Mouse (Mus musculus): ENCODE results near the gene Pgghg.
"Not testable (repeated sequence)": the region's sequence is repeated elsewhere in the genome, so short reads cannot be mapped to it uniquely, and the experiment has no call there.

Pgghg gene

DNA sequence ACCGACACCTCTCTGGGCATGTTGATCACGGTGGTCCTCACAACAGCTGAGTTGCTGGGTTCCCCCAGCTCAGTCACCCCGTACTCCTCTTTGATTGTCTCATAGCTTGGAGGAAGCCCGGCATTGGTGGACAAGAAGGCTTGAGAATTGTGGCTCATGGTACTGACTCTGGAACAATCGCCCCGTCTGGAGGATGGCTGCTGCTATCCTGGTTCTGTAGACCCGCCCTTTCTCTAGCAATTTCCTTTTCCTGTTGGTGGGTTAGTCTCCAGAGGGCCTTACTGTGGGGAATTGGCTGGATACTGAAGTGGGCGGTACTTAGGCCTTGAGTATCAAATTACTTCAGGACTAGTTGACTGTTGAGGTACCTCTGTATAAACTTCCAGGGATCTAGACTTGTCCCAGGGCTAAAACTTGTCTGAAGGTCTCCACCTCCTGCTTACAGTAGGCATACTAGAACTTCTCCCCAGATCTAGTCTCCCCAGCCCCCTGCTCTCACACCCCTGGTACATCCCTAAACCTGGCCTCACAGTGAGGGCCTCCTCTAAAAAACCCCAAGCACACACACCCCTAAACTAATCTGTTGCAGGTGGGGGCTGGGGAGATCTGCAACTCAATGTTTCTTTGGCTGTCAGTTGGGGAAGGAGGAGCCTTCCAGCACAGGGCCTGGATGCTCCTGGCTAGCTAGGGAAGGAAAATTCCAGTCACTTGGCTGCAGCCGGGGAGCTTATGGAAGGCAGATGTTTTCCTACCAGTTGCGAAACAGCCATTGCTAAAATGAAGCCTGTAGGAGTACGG is 14.8 kb downstream of the Pgghg start, which contains the start of the genes Gm45717 and Ifitm2:
Gene Gm45717, minus strand, starts transcription at position 180 of the 798 bp plus-strand sequence.
Gene Ifitm2, minus strand, starts transcription at position 230 of the 798 bp plus-strand sequence.
- peak; percentile 88 for DNase-seq (ENCODE audit: low spot score)

GRCm38 (mm10) chr7:140956556-140956869 is 15.3 kb downstream of the Pgghg start:
- DNase-seq (ENCODE audit: low spot score), result no peak

DNA sequence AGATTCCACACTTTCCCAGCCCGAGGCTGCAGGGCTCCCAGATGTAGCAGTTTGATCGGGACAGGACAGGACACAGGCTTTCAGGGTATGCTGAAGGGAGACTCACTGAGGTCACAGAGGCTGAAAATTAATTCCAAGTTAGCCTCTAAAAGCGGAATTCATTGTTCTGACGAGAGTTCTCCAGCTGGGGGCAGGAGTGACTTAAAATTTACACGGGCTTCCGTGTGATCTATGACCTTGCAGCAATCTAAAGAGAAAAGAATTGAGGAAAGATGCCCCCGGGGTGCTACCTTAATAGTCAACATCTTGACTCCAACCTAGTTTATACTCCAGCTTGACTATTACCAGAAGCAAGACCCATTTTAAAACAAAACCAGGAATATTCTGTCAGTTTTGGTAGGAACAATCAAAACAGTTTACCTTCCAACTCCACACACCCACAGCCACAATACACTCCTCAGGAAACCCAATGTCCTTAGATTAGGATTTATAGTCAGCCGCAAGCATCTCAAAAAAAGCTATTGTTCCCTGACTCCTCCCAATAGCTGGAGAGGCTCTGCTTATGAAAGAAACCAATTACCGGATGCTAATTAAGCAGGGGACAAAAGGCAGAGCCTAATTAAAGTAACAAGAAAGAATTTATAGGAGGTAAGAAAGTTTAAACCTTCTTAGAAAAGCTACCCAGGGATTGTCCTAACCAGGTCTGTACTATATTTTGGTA is 18.1 kb downstream of the Pgghg start:
- peak; percentile 65 for DNase-seq (ENCODE audit: low spot score)

DNA sequence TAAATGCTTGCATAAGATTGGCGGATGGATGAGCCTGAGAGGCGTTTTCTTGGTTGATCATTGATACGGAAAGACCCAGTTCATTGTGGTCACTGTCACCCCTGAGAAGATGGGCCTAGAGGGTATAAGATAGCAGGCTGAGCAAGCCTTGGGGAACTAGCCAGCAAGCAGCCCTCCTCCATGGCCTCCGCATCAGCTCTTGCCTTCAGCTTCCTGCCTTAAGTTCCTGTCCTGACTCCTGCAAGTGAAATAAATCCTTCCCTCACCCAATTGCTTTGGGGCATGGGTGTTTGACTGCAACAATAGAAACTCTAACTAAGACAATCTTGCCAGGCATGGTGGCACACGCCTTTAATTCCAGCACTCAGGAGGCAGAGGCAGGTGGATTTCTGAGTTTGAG is 18.8 kb downstream of the Pgghg start:
- DNase-seq (ENCODE audit: low spot score), result no peak

DNA sequence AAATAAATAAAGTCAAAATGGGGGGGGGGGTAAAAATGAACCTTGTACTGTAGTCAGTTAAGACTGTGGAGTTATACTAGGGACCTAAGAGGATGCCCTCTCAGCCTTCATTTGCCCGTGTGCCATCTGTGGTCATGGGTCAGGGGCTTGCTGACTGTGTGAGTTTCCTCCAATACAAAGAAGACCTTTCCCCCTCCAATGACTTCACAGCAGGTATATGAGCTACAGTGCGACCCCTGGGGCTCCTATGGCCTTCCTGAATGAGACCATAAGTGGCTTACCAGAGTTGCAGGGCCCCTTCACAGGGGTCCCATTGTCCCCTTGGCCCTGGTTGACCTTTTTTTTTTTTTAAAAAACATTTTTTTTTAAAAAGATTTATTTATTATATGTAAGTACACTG is 20.2 kb downstream of the Pgghg start:
- no peak for DNase-seq (ENCODE audit: low spot score)

DNA sequence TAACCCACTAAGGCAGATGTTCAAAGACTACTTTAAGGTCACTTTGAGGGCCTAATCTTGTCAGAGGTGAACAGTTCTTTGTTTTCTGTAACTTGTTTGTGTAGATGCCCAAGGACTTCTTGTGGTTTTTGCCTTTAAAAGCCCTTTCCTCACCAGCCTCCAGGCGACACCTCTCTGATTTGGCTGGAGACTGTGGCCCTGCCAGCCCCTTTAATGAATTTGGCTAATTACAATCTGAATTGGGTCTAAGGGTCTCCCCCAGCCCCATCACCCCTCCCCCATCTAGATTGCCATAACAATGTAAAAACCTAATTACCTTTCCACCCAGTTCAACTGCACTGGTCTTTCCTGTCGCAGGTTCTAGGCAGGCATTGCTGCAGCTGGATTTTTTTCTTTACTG is 21.5 kb downstream of the Pgghg start:
- no peak for DNase-seq (ENCODE audit: low spot score)

DNA sequence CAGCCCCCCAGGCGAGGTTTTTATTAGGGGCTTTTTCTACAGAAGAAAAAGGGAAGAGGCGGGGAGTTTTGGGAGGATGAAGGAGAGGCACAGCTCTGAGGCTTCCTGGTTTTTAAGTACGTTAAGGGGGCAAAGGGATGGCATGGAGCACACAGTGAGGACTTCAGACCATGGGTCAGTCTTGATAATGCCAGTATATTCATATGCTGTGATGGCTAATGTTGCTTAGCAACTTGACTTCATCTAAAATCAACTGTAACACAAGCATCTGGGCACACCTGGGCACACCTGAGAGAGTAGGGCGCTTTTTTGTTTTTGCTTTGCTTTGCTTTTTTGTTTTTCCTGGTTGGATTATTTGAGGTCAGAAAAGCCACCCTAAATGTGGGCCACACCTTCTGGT is 25.7 kb downstream of the Pgghg start, which contains the start of gene Ifitm1:
Gene Ifitm1, plus strand, starts transcription at position 301 of the 400 bp plus-strand sequence.
- DNase-seq (ENCODE audit: low spot score), result no peak

- DNase-seq (ENCODE audit: low spot score), result no peak
These were observed 26.8 kb downstream of the Pgghg start for GRCm38 (mm10) chr7:140967862-140968591.

- not testable (repeated sequence) for DNase-seq (ENCODE audit: low spot score)
These were observed 27.5 kb downstream of the Pgghg start for GRCm38 (mm10) chr7:140968710-140969109.

GRCm38 (mm10) chr7:140970931-140971330 is 29.7 kb downstream of the Pgghg start:
- DNase-seq (ENCODE audit: low spot score), result no peak

DNA sequence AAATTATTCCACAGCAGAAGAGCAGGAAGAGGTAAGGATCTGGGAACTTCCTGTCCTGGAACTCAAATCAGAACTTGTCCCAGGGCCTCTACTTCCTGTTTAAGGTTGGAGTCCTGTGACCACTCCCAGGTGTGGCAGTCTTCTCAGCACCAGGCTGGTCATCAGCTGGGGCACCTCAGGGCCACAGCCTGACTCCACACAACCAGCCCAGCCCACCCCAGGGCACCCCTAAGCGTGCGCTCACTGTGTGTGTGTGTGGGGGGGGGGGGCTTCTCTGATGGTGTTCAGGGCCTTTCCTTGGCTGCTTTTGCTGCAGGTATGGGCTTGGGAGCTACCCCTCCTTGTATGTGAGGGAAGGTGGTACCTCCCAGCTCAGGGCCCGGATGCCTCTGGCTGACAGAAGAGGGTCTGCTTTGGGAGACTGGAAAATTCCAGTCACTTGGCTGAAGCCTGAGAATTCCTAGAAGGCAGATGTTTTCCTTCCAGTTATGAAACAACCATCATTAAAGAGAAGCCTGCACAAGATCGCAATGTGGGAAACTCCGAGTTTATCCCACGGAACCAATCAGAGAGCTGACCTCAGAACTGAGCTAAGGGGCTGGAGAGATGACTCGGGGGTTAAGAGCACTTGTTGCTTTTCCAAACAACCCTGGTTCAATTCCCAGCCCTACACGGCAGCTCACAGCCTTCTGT is 30.4 kb downstream of the Pgghg start:
- no peak for DNase-seq (ENCODE audit: low spot score)

- DNase-seq (ENCODE audit: low spot score), result no peak
These were observed 32.4 kb downstream of the Pgghg start for GRCm38 (mm10) chr7:140973396-140974165.

DNA sequence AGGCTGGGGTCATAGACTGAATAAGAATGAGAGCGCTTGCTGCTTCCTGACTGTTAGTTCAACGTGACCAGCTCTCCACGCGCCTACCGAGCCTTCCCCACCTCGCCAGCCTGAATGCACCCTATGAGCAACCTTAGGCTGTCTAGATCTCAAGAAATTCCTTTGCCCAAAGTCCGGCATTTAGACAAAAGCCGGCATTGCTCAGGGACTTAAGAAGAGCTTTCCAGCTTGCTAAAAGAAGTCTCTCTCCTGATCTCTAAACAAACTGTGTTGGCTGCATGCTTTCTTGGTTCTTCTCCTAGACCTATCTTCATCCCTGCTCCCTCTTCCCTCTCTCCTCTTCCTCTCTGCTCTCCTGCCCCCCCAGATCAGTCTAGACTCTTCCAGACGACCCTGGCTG is 33.7 kb downstream of the Pgghg start:
- no peak for DNase-seq (ENCODE audit: low spot score)

DNA sequence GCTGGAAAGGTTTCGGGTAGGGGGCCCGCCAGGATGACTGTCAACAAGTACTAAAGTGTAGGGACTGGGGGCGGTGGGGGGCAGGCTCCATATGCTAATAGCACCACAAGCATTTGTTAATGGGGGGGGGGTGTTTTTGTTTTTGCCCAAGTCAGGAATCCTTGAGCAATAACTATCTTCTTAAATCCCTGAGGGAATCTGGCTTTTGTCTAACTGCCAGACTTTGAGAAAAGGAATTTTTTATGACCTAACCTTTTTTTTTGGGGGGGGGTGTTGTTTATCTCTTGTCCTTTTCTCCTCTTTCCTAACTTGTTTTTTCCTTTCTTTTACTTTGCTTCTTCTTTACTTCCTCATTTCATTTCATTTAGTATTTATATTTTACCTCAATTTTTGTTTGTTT is 34.3 kb downstream of the Pgghg start:
- DNase-seq (ENCODE audit: low spot score), result no peak

DNA sequence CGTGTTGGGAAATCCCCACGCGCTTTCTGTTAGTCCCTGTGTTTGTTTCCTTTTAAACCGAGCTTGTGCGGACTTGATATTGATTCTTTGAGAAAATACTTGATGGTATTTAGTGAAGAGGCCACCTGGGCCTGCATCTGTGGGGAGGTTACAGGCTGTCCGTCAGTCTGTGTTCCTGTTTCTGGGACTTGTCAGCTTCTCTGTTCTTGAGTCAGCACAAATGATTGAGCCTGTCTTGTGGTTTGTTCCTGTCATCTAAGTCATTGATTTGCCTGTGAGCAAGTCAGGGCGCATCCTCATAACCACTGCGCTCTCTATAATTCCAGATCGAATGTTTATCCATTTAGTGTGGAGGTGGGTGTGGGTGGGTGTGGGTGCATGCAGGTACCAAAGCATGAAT is 35.5 kb downstream of the Pgghg start:
- not testable (repeated sequence) for DNase-seq (ENCODE audit: low spot score)

GRCm38 (mm10) chr7:140981704-140982103 is 40.5 kb downstream of the Pgghg start:
- no peak for DNase-seq (ENCODE audit: low spot score)

DNA sequence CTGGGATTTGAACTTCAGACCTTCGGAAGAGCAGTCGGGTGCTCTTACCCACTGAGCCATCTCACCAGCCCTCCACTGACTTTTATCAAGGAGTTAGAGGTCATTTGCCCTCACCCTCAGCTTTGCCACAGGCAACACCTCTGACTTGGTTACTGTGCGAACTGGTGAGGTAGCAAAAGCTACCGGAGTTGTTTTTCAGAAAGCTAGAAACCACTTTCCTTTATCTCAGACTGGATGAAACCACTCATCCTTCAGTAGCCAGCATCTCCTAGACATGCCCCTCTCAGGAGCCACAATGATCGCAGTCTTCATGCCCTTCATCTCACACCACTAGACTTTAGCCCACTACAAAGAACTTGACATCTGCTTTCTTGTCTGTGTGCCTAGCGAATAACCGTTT is 41.8 kb downstream of the Pgghg start:
- no peak for DNase-seq (ENCODE audit: low spot score)

- DNase-seq (ENCODE audit: low spot score), result peak; percentile 13
These were observed 46.3 kb downstream of the Pgghg start for GRCm38 (mm10) chr7:140987182-140988138.

DNA sequence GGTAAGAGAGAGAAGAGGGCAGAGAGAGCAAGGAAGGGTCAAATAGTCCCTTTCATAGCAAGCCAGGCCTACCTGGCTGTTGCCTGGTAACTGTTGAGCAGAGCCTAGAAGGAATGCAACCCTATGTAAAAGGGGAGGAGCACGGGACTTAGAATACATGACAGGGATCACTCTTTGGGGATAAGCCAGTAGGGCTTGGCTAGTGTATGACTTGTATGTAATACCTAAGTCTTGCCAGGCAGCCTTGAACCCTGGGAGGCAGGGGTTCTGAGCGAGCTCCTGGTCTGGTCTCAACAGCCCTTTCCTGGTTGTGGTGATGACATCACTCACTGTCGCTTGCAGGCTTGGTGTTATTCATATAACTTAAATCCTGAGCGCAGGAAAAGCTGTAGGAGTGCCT is 47.8 kb downstream of the Pgghg start:
- DNase-seq (ENCODE audit: low spot score), result no peak

GRCm38 (mm10) chr7:140990185-140990584 is 49.0 kb downstream of the Pgghg start:
- DNase-seq (ENCODE audit: low spot score), result no peak
